Mouse (Mus musculus) activated CD4-positive, CD25-positive, alpha-beta regulatory T cell, adult 4 months (primary cell): ENCODE measurements at regions not wholly inside any gene's neighbourhood (a gene's known extent, or its start where the extent isn't known, plus 50 kb on each side); places are given as distances from the start of the nearest gene placed in this dataset.

Experiments
- ATAC-seq: one replicate; pipeline ENCODE4 v1.8.0; 2017

DNA sequence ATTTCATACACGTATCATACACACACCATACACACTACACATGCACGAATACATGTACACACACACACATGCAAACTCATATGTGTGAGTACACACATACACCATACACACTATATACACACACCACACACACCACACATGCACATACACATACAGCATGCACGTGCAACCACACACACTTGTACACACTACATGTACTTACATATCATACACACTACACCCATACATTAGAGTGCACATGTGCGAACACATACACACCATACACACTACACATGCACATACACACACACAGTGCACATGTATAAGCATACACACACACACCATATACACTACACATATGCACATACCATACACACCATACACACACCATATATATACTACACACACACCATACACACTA is 117.5 kb downstream of the Psmg1 start:
- ATAC-seq, result no peak

DNA sequence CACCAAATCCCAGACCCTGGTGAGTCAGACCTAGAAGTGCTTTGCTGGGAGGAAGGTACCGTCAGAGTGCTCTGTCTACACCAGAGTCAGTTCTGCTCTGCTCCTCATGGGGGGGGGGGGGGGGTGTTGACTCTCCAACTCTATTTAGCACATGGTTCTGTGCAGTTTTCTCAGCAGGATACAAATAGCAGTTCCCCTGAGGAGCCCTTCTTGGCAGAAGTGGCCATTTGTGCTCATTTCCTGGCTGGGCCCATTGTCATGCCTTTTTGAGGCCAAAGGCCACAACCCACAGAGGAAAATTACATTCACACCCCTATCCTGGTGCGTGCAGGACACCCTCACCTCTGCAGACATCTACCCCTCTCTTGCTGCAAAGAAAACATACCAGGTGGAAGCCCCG is 118.3 kb downstream of the Psmg1 start:
- ATAC-seq, result no peak

DNA sequence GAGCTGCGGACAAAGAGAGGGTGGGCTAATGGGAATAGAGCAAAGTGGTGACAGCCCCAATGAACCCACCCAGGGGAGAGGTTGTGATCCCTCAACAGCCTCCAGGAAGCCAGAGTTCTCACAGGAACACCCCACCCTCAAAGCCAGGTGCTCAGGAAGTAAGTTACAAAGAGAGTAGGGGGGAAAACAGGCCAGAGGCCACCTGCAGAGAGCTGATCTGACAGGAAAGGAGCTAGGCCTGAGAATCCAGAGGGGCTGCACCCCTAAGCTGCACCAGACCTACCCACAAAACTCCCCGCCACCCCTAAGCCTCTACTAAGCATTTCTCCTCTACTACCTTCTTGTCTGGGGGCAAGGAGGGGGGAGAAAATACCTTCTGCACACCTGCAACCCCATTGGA is 120.5 kb downstream of the Psmg1 start:
- no peak for ATAC-seq

DNA sequence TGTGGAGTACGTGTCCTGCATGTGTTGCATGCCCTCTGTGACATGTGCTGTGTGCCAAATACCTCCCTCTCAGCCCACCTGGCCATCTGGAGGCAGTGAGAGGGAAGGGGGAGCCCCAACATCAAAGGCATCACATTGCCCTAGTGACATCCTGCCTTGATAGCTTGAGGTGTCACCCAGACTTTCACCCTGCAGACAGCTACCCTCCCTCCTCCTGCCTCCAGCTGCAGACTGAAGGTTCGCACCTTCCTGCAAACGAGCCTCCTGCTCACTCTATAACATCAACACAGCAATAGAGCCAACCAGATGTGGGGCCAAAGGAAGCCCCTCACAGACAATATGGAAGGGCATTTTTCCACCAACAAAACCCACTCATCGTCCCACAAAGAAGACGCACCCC is 121.3 kb downstream of the Psmg1 start:
- ATAC-seq, result peak; percentile 99

DNA sequence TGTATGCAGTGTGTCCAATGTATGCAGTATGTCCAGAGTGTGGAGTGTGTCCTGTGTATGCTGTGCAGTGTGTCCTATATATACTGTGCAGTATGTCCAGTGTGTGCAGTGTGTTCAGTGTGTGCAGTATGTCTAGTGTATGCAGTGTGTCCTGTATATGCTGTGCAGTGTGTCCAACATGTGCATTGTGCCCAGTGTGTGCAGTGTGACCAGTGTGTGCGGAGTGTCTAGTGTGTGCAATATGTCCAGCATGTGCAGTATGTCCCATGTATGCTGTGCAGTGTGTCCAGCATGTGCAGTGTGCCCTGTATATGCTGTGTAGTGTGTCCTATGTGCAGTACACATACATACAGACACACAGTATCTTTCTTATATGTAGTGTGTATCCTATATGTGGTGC is 121.9 kb downstream of the Psmg1 start:
- no peak for ATAC-seq

DNA sequence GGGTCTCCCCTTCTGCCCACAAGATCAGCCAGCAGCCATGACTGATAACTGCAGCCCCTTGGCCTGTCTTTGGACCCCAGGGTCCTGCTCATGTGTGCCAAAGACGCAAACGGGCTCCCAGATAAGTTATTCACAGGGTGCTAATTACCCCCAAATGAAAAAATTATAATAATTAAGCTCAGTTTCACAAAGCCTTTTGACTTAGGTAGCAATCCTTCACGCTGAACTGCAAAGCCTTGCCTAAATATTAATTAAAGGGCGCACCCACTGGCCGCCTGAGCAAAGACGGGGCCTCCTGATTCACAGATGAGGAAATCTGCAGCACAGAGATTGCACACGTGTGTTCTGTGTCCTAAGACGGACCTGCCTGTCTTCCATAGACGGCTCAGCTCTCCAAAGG is 123.2 kb downstream of the Psmg1 start:
- no peak for ATAC-seq

DNA sequence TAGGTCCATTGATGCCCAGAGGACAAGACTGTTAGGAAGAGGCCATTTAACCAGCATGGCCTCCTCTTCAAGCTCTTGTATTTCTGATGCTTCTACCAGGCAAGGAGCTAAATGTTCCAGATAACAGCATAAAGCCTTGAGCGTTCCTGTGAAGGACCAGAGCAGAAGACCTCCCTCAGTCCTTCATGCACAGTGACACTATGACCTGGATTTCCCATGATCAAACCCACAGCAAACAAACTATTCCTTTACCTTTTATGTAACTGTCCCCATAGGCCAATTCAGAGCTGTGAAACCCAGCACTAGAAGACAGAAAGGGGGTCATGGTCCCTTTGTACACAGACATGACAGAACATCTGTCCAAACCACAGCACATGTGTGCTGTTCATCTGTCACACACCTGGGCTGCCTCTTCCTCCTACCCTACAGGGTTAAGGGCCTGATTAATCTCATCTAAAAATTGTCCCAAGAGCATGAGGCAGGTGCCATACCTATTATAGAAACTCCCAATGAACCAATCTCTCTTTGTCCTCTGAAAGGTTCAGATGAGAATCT is 123.8 kb downstream of the Psmg1 start:
- no peak for ATAC-seq

DNA sequence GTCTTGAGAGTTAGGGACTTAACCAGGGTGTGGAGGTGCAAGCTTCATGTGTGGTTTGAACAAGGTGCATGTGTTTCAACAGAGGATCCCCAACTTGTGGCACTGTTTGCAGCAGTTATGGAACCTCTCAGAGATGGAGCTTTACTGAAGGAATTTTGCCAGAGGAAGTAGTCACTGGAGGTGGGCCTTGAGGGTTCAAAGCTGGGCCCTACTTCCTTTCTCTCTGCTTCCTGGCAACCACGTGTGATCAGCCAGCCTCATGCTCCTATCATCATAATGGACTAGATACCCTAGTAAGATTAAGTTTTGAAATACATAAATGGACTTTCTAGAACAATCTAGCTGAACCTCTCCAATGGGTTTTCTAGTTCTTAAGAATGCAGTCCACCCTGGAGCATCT is 125.2 kb downstream of the Psmg1 start:
- ATAC-seq, result no peak

DNA sequence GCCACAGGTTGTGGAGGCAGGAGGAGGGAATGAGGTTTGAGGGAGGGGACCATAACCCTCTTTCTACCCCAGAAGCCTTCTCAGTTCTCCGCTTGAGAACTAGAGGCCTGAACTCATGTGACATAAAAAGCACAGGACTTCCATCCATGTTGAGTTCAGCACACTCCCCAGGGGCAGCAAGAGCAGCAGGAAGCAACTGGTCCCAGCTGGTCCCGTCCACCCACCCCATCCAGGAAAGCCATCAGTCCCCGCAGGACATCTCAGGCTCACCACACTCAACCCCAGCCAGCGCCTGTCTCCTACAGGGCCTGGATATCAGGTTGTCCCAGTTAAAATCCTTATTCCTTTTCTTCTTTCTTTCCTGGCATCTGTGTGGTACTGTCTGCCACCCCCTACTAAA is 126.1 kb downstream of the Psmg1 start:
- no peak for ATAC-seq

DNA sequence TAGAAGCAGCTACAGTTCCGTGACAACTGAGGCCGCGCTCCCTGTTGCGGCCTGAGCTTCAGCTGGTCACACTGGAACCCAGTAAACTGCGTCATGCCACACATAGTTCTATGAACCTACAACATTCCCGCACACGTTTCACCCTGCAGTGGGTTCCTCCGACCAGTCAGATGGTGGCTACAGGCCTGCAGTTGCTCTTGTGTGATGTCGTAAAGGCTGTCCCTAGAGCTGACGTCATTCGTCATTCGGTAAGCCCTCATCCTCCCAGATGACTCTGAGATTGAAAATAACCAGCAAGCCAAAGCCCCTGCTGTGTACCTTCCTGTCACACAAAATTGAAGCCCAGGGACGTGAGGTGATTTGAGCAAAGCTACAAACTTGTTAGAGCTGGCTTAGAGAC is 126.7 kb downstream of the Psmg1 start:
- ATAC-seq, result no peak

DNA sequence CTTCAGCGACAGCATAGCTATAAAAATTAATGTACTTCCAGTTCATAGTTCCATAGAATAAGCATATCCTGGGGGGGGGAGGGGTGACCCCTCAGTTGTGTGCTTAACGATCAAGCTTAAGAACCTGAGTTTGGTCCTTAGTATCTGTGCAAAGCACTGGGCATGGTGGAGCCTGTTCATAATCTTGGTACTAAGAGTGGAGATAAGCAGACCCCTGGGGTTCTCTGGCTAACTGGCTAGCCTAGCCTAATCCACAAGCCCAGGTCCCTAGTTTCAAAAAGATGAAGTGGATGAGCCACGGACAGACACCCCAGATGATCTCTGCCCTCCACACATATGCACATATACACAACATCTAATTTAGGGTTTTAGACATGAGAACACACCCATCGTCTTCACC is 127.2 kb downstream of the Psmg1 start:
- no peak for ATAC-seq

DNA sequence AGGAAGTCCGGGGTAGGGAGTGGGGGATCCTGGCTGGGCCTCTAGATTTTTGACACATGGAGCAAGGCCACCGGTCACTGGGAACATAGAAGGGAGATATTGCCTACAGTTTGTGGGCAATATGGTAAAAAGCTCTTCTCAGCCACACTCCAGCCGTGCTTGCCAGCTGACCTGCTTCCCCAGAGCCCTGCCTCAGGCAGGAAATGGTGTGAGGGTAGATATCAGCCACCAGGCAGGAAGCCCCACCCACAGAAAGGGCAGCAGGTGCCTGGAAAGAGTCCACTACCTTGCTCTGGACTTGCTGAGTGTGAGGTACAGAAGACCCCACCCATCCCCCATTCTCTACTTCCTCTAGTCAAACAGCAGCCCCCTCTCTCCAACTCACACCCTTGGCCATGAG is 128.1 kb downstream of the Psmg1 start:
- peak; percentile 8 for ATAC-seq

DNA sequence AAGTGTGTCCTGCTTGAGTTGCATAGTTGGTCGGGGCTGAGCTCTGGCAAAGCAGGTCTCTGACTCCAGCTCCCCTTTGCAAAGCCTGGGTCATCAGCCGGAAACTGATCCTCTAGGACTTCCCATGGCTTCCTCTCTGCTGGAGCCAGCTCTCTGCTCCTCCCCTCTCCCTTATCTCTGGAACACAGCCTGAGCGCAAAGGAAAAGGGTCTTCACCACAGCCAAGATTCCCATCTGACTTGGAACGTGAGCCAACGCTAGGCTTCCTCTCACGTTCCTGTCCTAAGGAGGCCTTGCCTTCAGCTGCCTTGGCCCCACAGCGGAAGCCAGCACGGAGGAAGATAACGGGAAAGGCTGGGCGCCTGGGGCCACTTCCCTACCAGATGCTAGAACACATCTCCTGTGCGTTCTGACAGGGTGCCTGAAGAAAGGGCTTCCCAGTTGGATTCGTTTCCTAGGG is 129.5 kb downstream of the Psmg1 start:
- ATAC-seq, result no peak

DNA sequence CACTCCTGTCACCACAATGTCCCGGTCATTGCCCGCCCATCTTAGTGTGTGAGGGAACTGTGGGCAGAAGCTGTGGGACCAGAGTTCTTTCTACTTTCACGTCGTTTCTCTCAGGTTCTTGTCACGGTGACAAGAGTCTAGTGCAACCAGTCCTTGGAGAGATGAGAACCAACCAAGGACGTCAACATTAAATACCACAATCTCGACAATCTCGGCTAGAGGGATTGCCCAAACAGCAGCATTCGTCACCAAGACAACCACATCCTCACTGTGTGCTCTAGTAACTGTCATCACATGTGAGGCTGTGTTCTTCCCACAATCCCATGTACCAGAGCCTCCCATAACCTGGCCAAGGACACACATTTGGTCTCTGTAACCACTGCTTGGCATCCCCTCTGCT is 129.9 kb downstream of the Psmg1 start:
- peak; percentile 91 for ATAC-seq

DNA sequence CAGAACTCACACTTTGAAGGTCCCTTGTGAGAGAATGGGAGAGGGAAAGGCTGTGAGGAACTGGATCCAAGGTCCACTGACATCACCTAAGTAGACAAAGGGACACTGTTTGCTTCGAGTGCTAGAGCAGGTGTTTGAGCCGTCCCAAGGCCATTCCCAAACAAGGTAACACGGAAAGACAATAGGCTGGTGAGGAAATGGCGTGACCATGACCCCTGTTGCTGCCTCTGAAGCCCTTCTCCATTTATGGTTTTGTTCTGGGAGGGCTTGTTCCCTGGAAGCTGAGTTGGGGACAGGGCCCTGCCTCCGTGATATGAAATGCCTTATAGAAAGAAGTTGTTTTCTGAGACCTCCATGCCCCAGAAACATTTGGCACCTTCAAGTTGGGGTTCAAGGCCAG is 130.6 kb downstream of the Psmg1 start:
- no peak for ATAC-seq

DNA sequence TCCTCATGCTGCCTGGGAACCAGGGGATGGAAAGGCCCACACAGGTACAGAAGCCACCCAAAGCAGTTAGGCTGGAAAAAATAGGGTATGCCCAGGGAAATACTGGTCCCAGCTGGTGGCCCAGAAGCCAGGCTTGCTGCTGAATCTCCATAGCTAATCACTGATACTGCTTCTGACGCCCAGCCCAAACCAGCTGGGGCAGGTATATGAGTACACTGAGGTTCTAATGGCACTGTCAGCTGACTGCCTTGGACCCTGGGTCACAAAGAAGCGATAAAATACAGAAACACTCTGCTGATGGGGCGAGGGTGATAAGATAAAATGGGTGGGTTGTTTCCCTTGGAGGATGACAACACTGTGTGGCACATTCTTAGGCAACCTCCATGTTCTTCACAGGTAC is 133.4 kb downstream of the Psmg1 start:
- ATAC-seq, result no peak

DNA sequence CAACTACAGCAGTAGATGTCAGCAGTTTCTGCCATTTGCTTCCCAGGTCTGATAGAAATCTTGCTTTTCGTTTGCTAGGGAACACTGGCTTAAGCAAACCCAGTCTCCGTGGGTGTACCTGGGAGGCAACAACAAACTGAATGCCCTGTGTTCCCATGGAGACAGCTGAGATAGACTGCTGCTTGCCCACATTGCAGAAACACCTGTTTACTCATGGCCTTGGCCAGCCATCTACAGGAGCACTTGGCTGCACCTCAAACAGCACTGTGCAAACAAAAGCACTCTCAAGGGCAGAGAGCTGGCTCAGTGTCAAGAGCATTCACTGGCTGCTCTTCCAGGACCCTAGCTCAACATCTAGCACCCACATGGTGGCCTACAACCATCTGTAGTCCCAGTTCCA is 135.5 kb downstream of the Psmg1 start:
- ATAC-seq, result no peak

DNA sequence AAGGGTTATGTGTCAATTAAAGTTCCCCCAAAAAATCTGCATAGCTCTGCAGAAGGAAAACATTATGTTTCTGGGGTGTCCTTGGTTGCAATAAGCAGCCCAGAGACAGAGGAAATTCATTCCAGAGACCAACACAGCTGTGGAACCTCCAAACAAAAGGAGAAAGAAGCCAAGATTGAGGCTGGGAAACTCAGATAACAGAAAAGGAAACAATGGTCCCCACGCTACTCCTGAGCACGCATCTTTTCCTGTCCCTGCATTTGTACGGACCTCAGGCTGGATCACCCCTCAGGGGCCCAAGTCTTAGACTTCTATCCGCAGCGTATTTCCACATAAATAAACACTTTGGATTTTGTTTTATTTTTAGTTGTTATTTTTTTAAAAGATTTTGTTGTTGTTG is 138.9 kb downstream of the Psmg1 start:
- no peak for ATAC-seq

DNA sequence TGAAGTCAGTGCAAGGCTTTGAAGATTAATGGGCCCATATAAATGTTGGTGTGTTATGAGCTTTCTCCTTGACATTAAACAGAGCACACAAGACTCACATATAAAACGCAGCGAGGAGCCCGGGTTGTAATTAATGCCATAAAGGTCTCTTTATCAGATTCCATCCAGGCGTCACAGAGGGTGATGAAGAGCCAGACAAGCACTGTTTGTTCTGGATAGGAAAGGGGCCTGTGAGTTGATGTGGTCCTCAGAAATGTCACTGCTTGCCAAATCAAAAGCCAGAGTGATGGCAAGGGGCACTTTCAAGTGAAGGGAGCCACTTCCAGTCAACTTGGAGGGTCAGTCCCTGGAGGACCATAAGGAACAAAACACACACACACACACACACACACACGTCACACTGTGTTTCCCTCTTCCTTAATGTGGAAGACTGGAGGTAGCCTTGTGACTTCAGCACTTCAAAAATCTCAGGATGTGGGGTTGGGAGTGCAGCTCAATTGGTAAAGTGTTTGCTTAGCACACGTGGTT is 142.1 kb downstream of the Psmg1 start:
- no peak for ATAC-seq

DNA sequence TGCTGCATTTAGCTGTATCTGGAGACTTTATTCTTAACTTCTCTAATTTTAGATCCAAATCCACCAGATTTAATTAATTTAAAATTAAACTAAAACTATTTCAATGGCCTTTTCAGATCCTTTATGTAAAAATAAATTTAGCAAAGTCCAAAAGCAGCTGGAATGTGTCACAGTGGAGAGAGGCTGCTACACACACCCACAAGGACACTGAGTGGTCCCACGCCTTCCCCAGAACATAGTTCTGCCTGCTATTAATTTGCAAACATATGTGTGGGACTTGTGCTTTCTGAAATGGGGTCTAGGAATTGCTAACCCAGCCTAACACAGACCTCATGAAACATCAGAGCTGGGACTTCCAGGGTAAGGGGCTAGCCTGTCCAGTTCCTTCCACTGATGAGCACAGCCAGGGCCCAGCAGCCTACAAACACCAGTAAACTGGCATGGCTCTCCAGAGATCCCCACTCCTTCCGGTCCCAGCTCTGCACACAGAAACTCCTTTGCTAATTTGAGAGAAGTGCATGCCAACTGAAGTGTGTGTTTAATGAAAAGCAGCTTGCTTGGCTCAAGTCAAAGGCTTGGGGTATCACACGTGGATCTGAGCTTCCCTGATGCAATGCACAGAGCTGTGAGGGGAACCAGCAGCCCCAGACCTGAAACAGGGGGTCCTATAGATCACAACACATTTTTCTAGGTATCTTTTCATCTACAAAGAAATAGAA is 142.8 kb downstream of the Psmg1 start:
- ATAC-seq, result no peak

DNA sequence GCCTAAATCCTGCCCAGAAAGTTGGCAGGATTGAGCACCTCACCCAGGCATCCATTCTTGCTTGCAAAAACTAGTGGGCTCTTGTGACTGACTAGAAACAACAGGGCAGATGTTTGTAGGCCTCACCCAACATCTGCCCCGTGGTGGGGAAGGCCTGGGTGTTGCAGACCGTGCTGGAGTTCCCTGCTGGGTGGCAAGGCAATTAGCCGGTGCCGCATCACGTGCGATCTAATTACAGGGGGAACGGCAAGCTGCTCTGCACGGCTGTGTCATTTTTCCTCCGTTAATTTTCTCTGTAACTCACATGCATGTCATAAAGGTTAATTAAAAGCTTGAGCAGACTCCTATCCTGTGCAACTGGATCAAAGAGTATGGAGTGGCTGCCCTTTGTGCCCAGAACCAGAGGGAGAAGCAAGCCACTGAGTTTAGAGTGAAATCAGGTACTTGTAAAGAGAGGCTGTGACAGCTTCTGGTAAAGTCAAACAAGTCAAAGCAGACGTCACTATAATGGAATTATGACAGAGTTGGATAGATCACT is 143.5 kb downstream of the Ets2 start:
- ATAC-seq, result no peak

DNA sequence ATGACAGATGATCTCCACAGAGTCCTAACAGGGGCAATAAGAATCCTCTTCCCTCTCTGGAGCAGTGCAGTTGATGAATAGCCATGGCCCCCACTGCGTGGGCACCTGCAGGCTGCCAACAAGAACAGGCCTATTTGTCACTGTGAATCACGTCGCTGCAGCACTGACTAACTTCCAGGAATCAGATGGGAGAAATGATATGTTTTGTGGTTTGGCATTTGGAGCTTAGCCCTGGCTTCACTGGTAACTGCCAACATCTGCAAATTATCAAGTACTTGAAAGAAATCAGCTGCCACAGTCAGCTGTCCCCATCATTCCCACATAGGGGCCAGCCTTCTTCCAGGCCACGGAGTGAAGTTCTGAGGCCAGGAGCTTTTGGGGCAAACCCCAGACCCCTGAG is 142.8 kb downstream of the Ets2 start:
- ATAC-seq, result no peak

DNA sequence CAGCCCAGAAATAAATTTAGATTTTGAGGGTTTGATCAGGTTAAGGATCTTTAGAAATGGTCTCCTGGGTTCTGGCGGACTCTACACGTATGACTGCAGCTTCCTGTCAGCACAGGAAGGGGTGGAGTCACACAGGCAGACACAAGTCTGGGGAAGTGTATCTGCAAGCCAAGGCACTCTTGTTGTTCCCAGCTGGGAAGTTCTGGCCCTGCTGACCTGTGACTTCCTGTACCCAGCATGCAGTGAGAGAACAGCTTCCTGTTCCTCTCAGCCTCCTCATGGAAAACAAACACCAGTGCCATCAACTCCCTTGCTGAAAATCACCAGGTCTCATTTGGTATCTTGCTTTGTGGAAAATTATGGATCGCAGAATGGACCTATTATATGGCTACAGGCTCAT is 140.9 kb downstream of the Ets2 start:
- no peak for ATAC-seq

DNA sequence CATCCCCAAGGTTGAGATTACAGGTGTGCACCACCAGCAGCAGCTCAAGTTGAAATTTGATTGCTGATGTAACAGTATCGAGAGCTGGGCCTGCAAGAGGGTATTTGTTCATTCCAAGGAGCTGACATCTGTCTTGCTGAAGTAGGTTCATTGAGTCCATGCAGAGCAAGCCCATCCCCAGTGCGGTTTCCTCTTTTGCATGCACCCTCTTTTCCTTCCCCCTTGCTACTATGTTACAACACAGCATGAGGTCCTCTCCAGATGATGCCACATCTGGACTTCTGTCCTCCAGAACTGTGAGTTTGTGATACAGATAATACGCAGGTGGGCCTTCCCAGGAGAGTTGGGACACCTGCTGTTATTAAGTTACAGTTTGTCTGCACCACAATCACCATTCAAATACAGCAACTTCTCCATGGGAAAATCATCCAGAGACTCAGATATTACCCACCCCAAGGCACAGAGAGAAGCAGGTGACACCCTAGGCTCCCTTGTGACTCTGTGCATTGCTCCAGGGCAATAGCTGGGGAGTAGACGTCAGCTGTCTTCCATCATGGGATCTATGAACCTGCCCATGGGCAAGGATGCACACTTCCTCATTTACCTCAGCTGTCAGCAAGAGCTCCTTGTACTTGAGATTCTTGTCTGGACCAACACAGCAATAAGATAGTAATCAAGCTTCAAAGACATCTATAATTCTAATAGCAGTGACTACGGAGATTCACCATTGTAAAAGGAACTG is 137.8 kb downstream of the Ets2 start:
- no peak for ATAC-seq
